27 mouse cellular contexts compared by ENCODE assay signal in genomic region chr14:25292557-25292956, GRCm38 (mm10).
"Had no signal": no experiment of that assay in that cellular context is flagged by ENCODE, and none has a peak within 500 bp of the region (broad histone marks: within the 10 kb centered on the region; RNA-seq: fewer than 3 reads in every experiment).

No protein-coding gene starts in this region.

- DNase-seq: cerebellum, adult 18-20 months; cerebellum, adult 2 months; cerebellum, adult 8-10 months; cerebellum, adult 9-10 months; cerebellum, adult 9-11 months; cerebellum, postnatal 10 days; cerebellum, postnatal 14 days; embryo, embryonic 11 days; forebrain, postnatal 0 days; gastrocnemius, adult 2 months; gastrocnemius, postnatal 10 days; gastrocnemius, postnatal 14 days; gastrocnemius, postnatal 25 days; gastrocnemius, postnatal 36 days; heart, adult 18-20 months had no signal

- ATAC-seq: forebrain, embryonic 13.5 days; forebrain, embryonic 14.5 days; forebrain, embryonic 15.5 days; forebrain, embryonic 16.5 days; forebrain, postnatal 0 days had no signal

- H3K4me1 ChIP-seq: embryonic facial prominence, embryonic 12.5 days; embryonic facial prominence, embryonic 13.5 days; embryonic facial prominence, embryonic 15.5 days; forebrain, embryonic 13.5 days; forebrain, embryonic 15.5 days had no signal

- H3K4me2 ChIP-seq: embryonic facial prominence, embryonic 12.5 days; embryonic facial prominence, embryonic 13.5 days; embryonic facial prominence, embryonic 15.5 days; forebrain, embryonic 12.5 days; forebrain, embryonic 13.5 days; forebrain, embryonic 15.5 days had no signal

- H3K9me3 ChIP-seq: embryonic facial prominence, embryonic 10.5 days; embryonic facial prominence, embryonic 12.5 days; embryonic facial prominence, embryonic 13.5 days; embryonic facial prominence, embryonic 15.5 days; forebrain, embryonic 10.5 days; forebrain, embryonic 12.5 days; forebrain, embryonic 13.5 days; forebrain, embryonic 15.5 days had no signal

- H3K9ac ChIP-seq: embryonic facial prominence, embryonic 12.5 days; embryonic facial prominence, embryonic 13.5 days; embryonic facial prominence, embryonic 15.5 days; forebrain, embryonic 12.5 days; forebrain, embryonic 13.5 days; forebrain, embryonic 15.5 days; forebrain, postnatal 0 days had no signal

- H3K27me3 ChIP-seq: embryonic facial prominence, embryonic 12.5 days; embryonic facial prominence, embryonic 13.5 days; embryonic facial prominence, embryonic 15.5 days; forebrain, embryonic 13.5 days; forebrain, embryonic 15.5 days had no signal

- H3K27ac ChIP-seq: embryonic facial prominence, embryonic 10.5 days; embryonic facial prominence, embryonic 12.5 days; embryonic facial prominence, embryonic 13.5 days; embryonic facial prominence, embryonic 15.5 days; forebrain, embryonic 10.5 days; forebrain, embryonic 12.5 days; forebrain, embryonic 13.5 days; forebrain, embryonic 15.5 days; gastrocnemius, adult 2 months; heart, adult 2 months had no signal

- H3K4me3 ChIP-seq: embryonic facial prominence, embryonic 10.5 days; embryonic facial prominence, embryonic 12.5 days; embryonic facial prominence, embryonic 13.5 days; embryonic facial prominence, embryonic 15.5 days; erythroblast, embryonic 14.5 days; forebrain, embryonic 10.5 days; forebrain, embryonic 12.5 days; forebrain, embryonic 13.5 days; forebrain, embryonic 15.5 days; gastrocnemius, adult 2 months; heart, adult 2 months had no signal

- H3K36me3 ChIP-seq: embryonic facial prominence, embryonic 10.5 days; embryonic facial prominence, embryonic 12.5 days; embryonic facial prominence, embryonic 13.5 days; embryonic facial prominence, embryonic 15.5 days; forebrain, embryonic 10.5 days; forebrain, embryonic 12.5 days; forebrain, embryonic 15.5 days had no signal
